In genomic region chr11:101473686-101474085, GRCm38 (mm10) we compare ENCODE assay signal across 2 mouse cellular contexts. TPM values are rescaled to one million over a fixed set of nuclear protein-coding genes. Genes with fewer than 3 reads are reported as not detected.
"Had no signal": no experiment of that assay in that cellular context is flagged by ENCODE, and none has a peak within 500 bp of the region (broad histone marks: within the 10 kb centered on the region; RNA-seq: fewer than 3 reads in every experiment).

No protein-coding gene starts in this region.

RNA-seq across cellular contexts. Expression of gene Rnd2, which starts 8.9 kb away (rescaled TPM):
- total RNA-seq: monocyte, adult 5-6 weeks had no signal

RNA-seq across cellular contexts. Expression of gene Ptges3l, which starts 48.6 kb away (rescaled TPM):
- total RNA-seq: megakaryocyte-erythroid progenitor cell, adult 5-6 weeks; monocyte, adult 5-6 weeks had no signal
